Mouse (Mus musculus): ENCODE results near the gene Sec14l1.

GRCm38 (mm10) chr11:117076576-117077196 lies 38.3 kb upstream of the Sec14l1 start:
- TF ChIP-seq FLI1 (IDR thresholded peaks at IDR 0.05; ENCODE audit: low read length), result peak; percentile 32; the same call in 1 of the 2 replicates
- TF ChIP-seq GATA1 (IDR thresholded peaks at IDR 0.05; ENCODE audit: borderline replicate concordance, low read length), result no peak
